Mouse (Mus musculus) left cerebral cortex, postnatal 10 days (tissue): ENCODE data around the gene Olfr1249. TPM values are rescaled to one million over a fixed set of nuclear protein-coding genes. Genes with fewer than 3 reads are reported as not detected.
"Not testable (repeated sequence)": the region's sequence is repeated elsewhere in the genome, so short reads cannot be mapped to it uniquely, and the experiment has no call there.

Experiments used
- DNase-seq, 2 experiments: peaks; one replicate each; pipeline ENCODE4 v3.0.0; 2021 to 2022; ENCODE audit warnings: low spot score in 2 of 2, mixed read lengths in 1 of 2; ENCODE audit errors: extremely low spot score in 1 of 2
- intact Hi-C: fragments of 180-260 bp; cut with DNase I; formaldehyde crosslinking; loops from one replicate; pipeline ENCODE4 v1.15.1; 2025
- total RNA-seq, 2 experiments: library from RNA; stranded (reverse); gene quantifications; 2 replicates each; pipeline ENCODE4 v1.2.3; 2021

Olfr1249 gene
- not detected for total RNA-seq

DNA sequence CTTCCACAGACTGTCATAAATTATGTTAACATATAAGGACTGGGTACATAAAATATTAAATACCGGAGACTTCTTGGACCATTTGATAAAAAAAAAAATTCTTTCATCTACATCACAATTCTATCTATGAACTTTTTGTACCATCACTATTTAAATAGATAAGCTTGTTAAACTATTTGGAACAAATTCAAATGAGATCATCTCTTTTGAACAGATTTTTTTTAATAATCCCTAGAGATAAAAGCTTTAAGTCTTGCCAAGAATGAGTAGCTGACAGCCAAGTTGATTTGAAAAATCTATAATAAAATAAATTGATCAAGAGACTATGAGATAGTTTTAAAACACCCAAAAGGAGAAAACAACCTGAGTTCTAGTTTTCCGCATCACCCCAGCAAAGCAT, at the start of gene Olfr1249:
TSS of gene Olfr1249 (minus strand) at position 101 of the 400 bp plus-strand sequence.
- intact Hi-C loops: no loop called here
- DNase-seq: no peak

- DNase-seq: no peak
- intact Hi-C loops: no loop called here
Observed at GRCm38 (mm10) chr2:89671836-89672235, 37.1 kb upstream of the Olfr1249 start, which contains the start of gene Olfr1251. Olfr1251 (minus strand) TSS chr2:89671936.

DNA sequence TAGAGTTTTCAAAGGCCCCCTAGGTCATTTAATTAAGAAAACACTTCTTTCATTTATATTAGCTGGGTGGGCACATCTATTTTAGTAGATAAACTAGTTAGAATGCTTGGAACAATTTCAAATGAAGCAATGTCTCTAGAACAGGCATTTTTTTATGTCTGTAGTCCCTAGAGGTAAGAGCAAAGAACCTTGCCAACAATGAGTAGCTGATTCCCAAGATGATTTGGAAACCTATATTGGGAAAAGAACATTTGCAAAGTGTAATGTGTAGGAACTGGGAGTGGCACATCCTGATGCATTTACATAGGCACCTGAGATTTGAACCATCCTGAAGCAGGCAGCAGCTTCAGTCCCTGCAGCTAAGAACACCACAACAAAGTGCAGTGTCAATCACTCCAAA, 26.6 kb upstream of the Olfr1249 start, which contains the start of gene Olfr1250:
TSS of gene Olfr1250 (minus strand) at position 101 of the 400 bp plus-strand sequence.
- DNase-seq: no peak
- intact Hi-C loops: no loop called here

- DNase-seq, intact Hi-C loops: not testable (repeated sequence)
Observed at GRCm38 (mm10) chr2:89618145-89618544, 16.6 kb downstream of the Olfr1249 start, which contains the start of gene Olfr1248. Olfr1248 (minus strand) TSS chr2:89618245.

GRCm38 (mm10) chr2:89614030-89614429, 20.8 kb downstream of the Olfr1249 start, which contains the start of gene Olfr1247:
Olfr1247 (minus strand) TSS chr2:89614130.
- no peak for DNase-seq
- intact Hi-C loops: no loop called here

DNA sequence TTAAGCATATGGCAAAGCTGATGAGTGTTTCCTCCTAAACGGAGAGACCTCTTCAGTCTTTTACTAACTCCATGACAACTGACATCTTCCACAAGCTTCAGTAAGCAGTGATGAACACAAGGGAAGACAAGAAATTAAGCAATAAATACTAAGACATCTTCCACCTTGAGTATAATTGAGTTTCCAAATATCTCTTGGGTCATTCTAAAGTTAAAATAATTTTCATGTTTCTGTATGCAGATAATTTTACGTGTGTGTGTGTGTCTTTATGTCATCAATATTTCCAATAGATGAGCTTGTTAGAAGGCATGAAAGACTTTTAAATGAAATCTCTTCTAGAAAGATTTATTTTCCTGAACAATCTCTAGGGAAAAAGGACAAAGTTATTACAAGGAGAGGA, 41.7 kb downstream of the Olfr1249 start, which contains the start of gene Olfr1246:
TSS of gene Olfr1246 (minus strand) at position 101 of the 400 bp plus-strand sequence.
- intact Hi-C loops: no loop called here
- no peak for DNase-seq

Other genes with a start within 250 kb of the Olfr1249 start
- gene Olfr1238, start 225.3 kb downstream of the Olfr1249 start, total RNA-seq: not detected
- not detected for gene Olfr1239, start 214.6 kb downstream of the Olfr1249 start, total RNA-seq
- gene Olfr1240, start 192.0 kb downstream of the Olfr1249 start, total RNA-seq: not detected
- not detected for gene Olfr1241, start 147.9 kb downstream of the Olfr1249 start, total RNA-seq
- not detected for gene Olfr1242, start 136.6 kb downstream of the Olfr1249 start, total RNA-seq
- gene Olfr1243, start 103.5 kb downstream of the Olfr1249 start, total RNA-seq: not detected
- not detected for gene Olfr1245, start 56.5 kb downstream of the Olfr1249 start, total RNA-seq
- not detected for gene Olfr1246, start 41.8 kb downstream of the Olfr1249 start, total RNA-seq
- gene Olfr1247, start 20.9 kb downstream of the Olfr1249 start, total RNA-seq: under 1 TPM; 0.16 to 0.17 TPM
- not detected for gene Olfr1248, start 16.7 kb downstream of the Olfr1249 start, total RNA-seq
- under 1 TPM; 0.06 to 0.10 TPM for gene Olfr1250, start 26.5 kb upstream of the Olfr1249 start, total RNA-seq
- gene Olfr1251, start 37.0 kb upstream of the Olfr1249 start, total RNA-seq: not detected
- not detected for gene Olfr1252, start 90.0 kb upstream of the Olfr1249 start, total RNA-seq
- gene Olfr1253, start 122.1 kb upstream of the Olfr1249 start, total RNA-seq: not detected
- gene Olfr1254, start 158.6 kb upstream of the Olfr1249 start, total RNA-seq: not detected
- not detected for gene Olfr1255, start 177.1 kb upstream of the Olfr1249 start, total RNA-seq
- under 1 TPM in 1 of 2 experiments, not detected in 1; 0.06 TPM for gene Olfr1256, start 206.6 kb upstream of the Olfr1249 start, total RNA-seq
- gene Olfr48, start 213.2 kb upstream of the Olfr1249 start, total RNA-seq: not detected
- not detected for gene Olfr1257, start 243.5 kb upstream of the Olfr1249 start, total RNA-seq